Mouse (Mus musculus) heart, embryonic 14.5 days (tissue): ENCODE results near the gene Tor2a. TPM values are rescaled to one million over a fixed set of nuclear protein-coding genes. Genes with fewer than 3 reads are reported as not detected.
A peak's percentile ranks its signal among the peaks of the same experiment; 100 is the strongest.

Experiments used
- ATAC-seq: fragments of 200-750 bp; cut with Nextera tagmentation; 2 replicates; pipeline ENCODE4 v1.8.0; 2017; ENCODE audit warnings: low read depth, moderate TSS enrichment; ENCODE audit not compliant: insufficient number of reproducible peaks, insufficient read depth, low FRiP score
- H3K27ac ChIP-seq, 2 experiments: fragments of 200-500 bp in 1 of 2; fragments of 300-500 bp in 1 of 2; sonication (generic) in 1 of 2; replicated peaks in 1 of 2; 2 replicates each; pipeline ENCODE4 v1.5.1; 2012 to 2014; ENCODE audit warnings: low read depth in 2 of 2, low read length in 2 of 2, control low read depth in 1 of 2, mild to moderate bottlenecking in 1 of 2, mixed read lengths in 1 of 2; ENCODE audit not compliant: control insufficient read depth in 1 of 2, insufficient read depth in 1 of 2
- H3K27me3 ChIP-seq: fragments of 300-500 bp; sonication (generic); 2 replicates; pipeline ENCODE4 v1.6.1; 2014; ENCODE audit warnings: mild to moderate bottlenecking, low read length, control low read depth; ENCODE audit not compliant: control insufficient read depth, insufficient read depth
- H3K36me3 ChIP-seq: fragments of 300-500 bp; sonication (generic); 2 replicates; pipeline ENCODE4 v1.6.1; 2014; ENCODE audit warnings: mild to moderate bottlenecking, control low read depth, low read length, mixed read lengths; ENCODE audit not compliant: control insufficient read depth, insufficient read depth
- H3K4me1 ChIP-seq, 2 experiments: fragments of 200-500 bp in 1 of 2; fragments of 300-500 bp in 1 of 2; sonication (generic) in 1 of 2; 2 replicates each; pipeline ENCODE4 v1.6.1; 2012 to 2014; ENCODE audit warnings: low read length in 2 of 2, control low read depth in 1 of 2, mixed read lengths in 1 of 2; ENCODE audit not compliant: control insufficient read depth in 2 of 2, insufficient read depth in 2 of 2
- H3K4me2 ChIP-seq: fragments of 300-500 bp; sonication (generic); 2 replicates; pipeline ENCODE4 v1.6.1; 2014; ENCODE audit warnings: mild to moderate bottlenecking, low read length
- H3K4me3 ChIP-seq, 2 experiments: fragments of 200-500 bp in 1 of 2; fragments of 300-500 bp in 1 of 2; sonication (generic) in 1 of 2; 2 replicates each; pipeline ENCODE4 v1.5.1; 2012 to 2014; ENCODE audit warnings: low read length in 2 of 2, mild to moderate bottlenecking in 2 of 2, control low read depth in 1 of 2, low read depth in 1 of 2, moderate library complexity in 1 of 2; ENCODE audit not compliant: control insufficient read depth in 1 of 2, insufficient read depth in 1 of 2
- H3K9ac ChIP-seq: fragments of 300-500 bp; sonication (generic); 2 replicates; pipeline ENCODE4 v1.6.1; 2014; ENCODE audit warnings: mild to moderate bottlenecking, low read length
- H3K9me3 ChIP-seq: fragments of 300-500 bp; sonication (generic); 2 replicates; pipeline ENCODE4 v1.6.1; 2016; ENCODE audit warnings: low read length, control low read depth; ENCODE audit not compliant: control insufficient read depth
- WGBS: fragments of 180-500 bp; shearing (Covaris S2); extraction: QIAGEN DNeasy Blood & Tissue Kit; methylation state at CpG from one replicate; pipeline ENCODE4 v1.1.7; 2014; 5-methylcytosine and 5-hydroxymethylcytosine counted together
- polyA plus RNA-seq: library from polyadenylated mRNA; unstranded; fragments of >200 nt; fragmentation: Nextera tagmentation; extraction: Ambion mirVana; gene quantifications from 2 replicates; pipeline ENCODE4 v1.2.1, GENCODE M21; 2014

The Tor2a gene
- polyA plus RNA-seq, 1 experiment from 2014 or later = 42.7 TPM

GRCm38 (mm10) chr2:32740916-32741272 is 16.1 kb upstream of the Tor2a start, which contains the start of gene 6330409D20Rik:
TSS of gene 6330409D20Rik (minus strand) at chr2:32741016.
- Histone ChIP-seq H3K9me3 (no peaks in the 10 kb centered on the region), H3K9ac (peak within 1 kb of the TSS; percentile 69), H3K36me3 (peaks cover 24% of the 10 kb centered on the region), H3K4me2 (peak within 1 kb of the TSS; percentile 76), H3K4me3 (peak within 1 kb of the TSS; percentile 43 to 47), H3K27me3 (peaks cover 38% of the 10 kb centered on the region), H3K27ac (no peak within 1 kb of the TSS), H3K4me1 (peaks cover 6 to 10% of the 10 kb centered on the region in 2 experiments)
- ATAC-seq = no peak
- 17% methylated on average over 11 of the region's 11 CpGs for WGBS

- ATAC-seq = peak; percentile 36; the same call in 1 of the 2 replicates
- 7% methylated on average over 58 of the region's 58 CpGs for WGBS
- H3K9ac ChIP-seq = peak overlapping the region; percentile 69
- H3K4me2 ChIP-seq = peak overlapping the region; percentile 76
- H3K4me3 ChIP-seq = peak overlapping the region; percentile 43 to 47
- H3K36me3 ChIP-seq = peaks cover 30% of the 10 kb centered on the region
- H3K4me1 ChIP-seq = peaks cover 6 to 10% of the 10 kb centered on the region in 2 experiments
- H3K27me3 ChIP-seq = peaks cover 38% of the 10 kb centered on the region
- no peaks in the 10 kb centered on the region for H3K9me3 ChIP-seq
- H3K27ac ChIP-seq = no peak overlapping the region
Measured at GRCm38 (mm10) chr2:32741273-32742172, 15.5 kb upstream of the Tor2a start.

GRCm38 (mm10) chr2:32742173-32742531 is 14.9 kb upstream of the Tor2a start:
- Histone ChIP-seq H3K9me3 (no peaks in the 10 kb centered on the region), H3K4me1 (peaks cover 6 to 10% of the 10 kb centered on the region in 2 experiments), H3K4me2 (peak overlapping the region; percentile 76), H3K27me3 (peaks cover 38% of the 10 kb centered on the region), H3K36me3 (peaks cover 35% of the 10 kb centered on the region), H3K9ac (peak overlapping the region; percentile 69; the same call in 1 of the 2 replicates), H3K27ac (no peak overlapping the region), H3K4me3 (peak overlapping the region; percentile 43 to 47)
- 15% methylated on average over 18 of the region's 18 CpGs for WGBS
- ATAC-seq = no peak

- H3K4me2 ChIP-seq = no peak overlapping the region
- H3K27ac ChIP-seq = no peak overlapping the region
- H3K27me3 ChIP-seq = peaks cover 38% of the 10 kb centered on the region
- H3K9ac ChIP-seq = no peak overlapping the region
- WGBS = 64% methylated on average over 15 of the region's 15 CpGs
- H3K9me3 ChIP-seq = no peaks in the 10 kb centered on the region
- H3K4me1 ChIP-seq = peaks cover 6 to 10% of the 10 kb centered on the region in 2 experiments
- peaks cover 54% of the 10 kb centered on the region for H3K36me3 ChIP-seq
- H3K4me3 ChIP-seq = no peak overlapping the region
- no peak for ATAC-seq
Measured at GRCm38 (mm10) chr2:32744272-32744982, 12.6 kb upstream of the Tor2a start.

GRCm38 (mm10) chr2:32749082-32749481 is 8.0 kb upstream of the Tor2a start:
- Histone ChIP-seq H3K9me3 (no peaks in the 10 kb centered on the region), H3K36me3 (peaks cover 86% of the 10 kb centered on the region), H3K27me3 (no peaks in the 10 kb centered on the region), H3K27ac (no peak overlapping the region), H3K4me1 (peaks cover 0 to 4% of the 10 kb centered on the region in 2 experiments; a peak in 2 of 4 replicates), H3K4me2 (no peak overlapping the region), H3K9ac (no peak overlapping the region), H3K4me3 (no peak overlapping the region)
- ATAC-seq = no peak
- WGBS = 78% methylated on average over 16 of the region's 16 CpGs

- Histone ChIP-seq H3K9ac (no peak overlapping the region), H3K27me3 (no peaks in the 10 kb centered on the region), H3K4me3 (no peak overlapping the region), H3K9me3 (no peaks in the 10 kb centered on the region), H3K36me3 (peaks cover 87% of the 10 kb centered on the region), H3K27ac (no peak overlapping the region), H3K4me1 (peaks cover 0 to 4% of the 10 kb centered on the region in 2 experiments; a peak in 2 of 4 replicates), H3K4me2 (no peak overlapping the region)
- no peak for ATAC-seq
- WGBS = 69% methylated on average over 7 of the region's 7 CpGs
Measured at GRCm38 (mm10) chr2:32750199-32750598, 6.8 kb upstream of the Tor2a start.

- peaks cover 82% of the 10 kb centered on the region for H3K36me3 ChIP-seq
- H3K9me3 ChIP-seq = no peaks in the 10 kb centered on the region
- peak overlapping the region; percentile 68 for H3K9ac ChIP-seq
- WGBS = 22% methylated on average over 31 of the region's 31 CpGs
- H3K27me3 ChIP-seq = no peaks in the 10 kb centered on the region
- H3K27ac ChIP-seq = peak overlapping the region; percentile 31 to 60; a peak in 2 of 4 replicates
- peaks cover 0 to 4% of the 10 kb centered on the region in 2 experiments; a peak in 2 of 4 replicates for H3K4me1 ChIP-seq
- peak; percentile 80 for ATAC-seq
- peak overlapping the region; percentile 75 for H3K4me2 ChIP-seq
- peak overlapping the region; percentile 43 to 44 for H3K4me3 ChIP-seq
Measured at GRCm38 (mm10) chr2:32750887-32751664, 6.0 kb upstream of the Tor2a start.
